14 mouse cellular contexts compared by ENCODE assay signal in genomic region chr5:131844519-131844800, GRCm38 (mm10).
DNase-seq lines count a peak whose midpoint lies in the region; ATAC-seq and TF ChIP-seq lines count a peak whose summit lies in the region.
"Had no signal": no experiment of that assay in that cellular context is flagged by ENCODE, and none has a peak within 500 bp of the region (broad histone marks: within the 10 kb centered on the region; RNA-seq: fewer than 3 reads in every experiment).

No protein-coding gene starts in this region.

- 87% methylated on average over 9 of the region's 9 CpGs for WGBS in forebrain, embryonic 10.5 days
- WGBS in forebrain, embryonic 14.5 days, result 26% methylated on average over 9 of the region's 9 CpGs
- WGBS in hindbrain, embryonic 15.5 days, result 32% methylated on average over 9 of the region's 9 CpGs

- no peaks in the 10 kb centered on the region for H3K9me3 ChIP-seq in forebrain, embryonic 10.5 days
- H3K9me3 ChIP-seq in forebrain, embryonic 14.5 days (replicated peaks; ENCODE audit: control insufficient read depth, low read length), result no peaks in the 10 kb centered on the region
- no peaks in the 10 kb centered on the region for H3K9me3 ChIP-seq in hindbrain, embryonic 15.5 days
- H3K9me3 ChIP-seq: heart, embryonic 12.5 days had no signal

- no peak overlapping the region for H3K4me3 ChIP-seq in forebrain, embryonic 10.5 days
- H3K4me3 ChIP-seq in forebrain, embryonic 14.5 days (ENCODE audit: low read depth, low read length), result no peak overlapping the region
- no peak overlapping the region for H3K4me3 ChIP-seq in hindbrain, embryonic 15.5 days
- H3K4me3 ChIP-seq: heart, embryonic 12.5 days had no signal

- no peaks in the 10 kb centered on the region for H3K36me3 ChIP-seq in forebrain, embryonic 10.5 days (replicated peaks)
- no peaks in the 10 kb centered on the region for H3K36me3 ChIP-seq in forebrain, embryonic 14.5 days (ENCODE audit: control insufficient read depth, insufficient read depth, low read length)
- no peaks in the 10 kb centered on the region for H3K36me3 ChIP-seq in hindbrain, embryonic 15.5 days
- H3K36me3 ChIP-seq: heart, embryonic 12.5 days had no signal

- H3K4me1 ChIP-seq in forebrain, embryonic 10.5 days, result peaks cover 27% of the 10 kb centered on the region
- H3K4me1 ChIP-seq in forebrain, embryonic 14.5 days (ENCODE audit: control insufficient read depth, insufficient read depth, low read length), result peaks cover 15% of the 10 kb centered on the region
- peaks cover 24% of the 10 kb centered on the region for H3K4me1 ChIP-seq in hindbrain, embryonic 15.5 days (replicated peaks)
- H3K4me1 ChIP-seq: heart, embryonic 12.5 days had no signal

- TF ChIP-seq POLR2A in brain, embryonic 14.5 days (IDR thresholded peaks at IDR 0.05; ENCODE audit: borderline replicate concordance, extremely low read depth, insufficient read depth, insufficient read length, poor library complexity, severe bottlenecking), result no peak

- DNase-seq in forebrain, embryonic 10.5 days (ENCODE audit: extremely low spot score, low spot score), result no peak
- no peak for DNase-seq in forebrain, embryonic 14.5 days (ENCODE audit: low spot score)
- peak; percentile 78 for DNase-seq in brain, embryonic 14.5 days (ENCODE audit: low read depth)
- DNase-seq in kidney, postnatal 25 days, result peak; percentile 23 to 40
- DNase-seq in ovary, postnatal 14 days (ENCODE audit: low spot score), result no peak
- no peak for DNase-seq in yolk sac, embryonic 10.5 days (ENCODE audit: low spot score)
- no peak for DNase-seq in lung, postnatal 25 days (ENCODE audit: low spot score)
- DNase-seq: cerebellum, adult 8-10 months; liver, postnatal 0 days; lung, postnatal 4 days; thymus, postnatal 4 days had no signal

- H3K4me2 ChIP-seq in forebrain, embryonic 14.5 days (ENCODE audit: low read length), result no peak overlapping the region
- no peak overlapping the region for H3K4me2 ChIP-seq in hindbrain, embryonic 15.5 days
- H3K4me2 ChIP-seq: heart, embryonic 12.5 days had no signal

- H3K9ac ChIP-seq in forebrain, embryonic 14.5 days (ENCODE audit: low read length), result no peak overlapping the region
- no peak overlapping the region for H3K9ac ChIP-seq in hindbrain, embryonic 15.5 days
- H3K9ac ChIP-seq: heart, embryonic 12.5 days; liver, postnatal 0 days had no signal

- no peak for ATAC-seq in forebrain, embryonic 14.5 days
- ATAC-seq in hindbrain, embryonic 15.5 days (ENCODE audit: low FRiP score, low read depth), result 0 out of 2 replicates have a peak, but pooled peaks have one; percentile 11
- ATAC-seq: liver, postnatal 0 days; Patski had no signal

- H3K27me3 ChIP-seq in forebrain, embryonic 10.5 days (ENCODE audit: poor library complexity, severe bottlenecking), result peaks cover 77% of the 10 kb centered on the region
- H3K27me3 ChIP-seq in forebrain, embryonic 14.5 days (replicated peaks; ENCODE audit: control insufficient read depth, insufficient read depth, low read length), result 0 out of 2 replicates have a peak, but pooled peaks cover 3% of the 10 kb centered on the region
- no peaks in the 10 kb centered on the region for H3K27me3 ChIP-seq in hindbrain, embryonic 15.5 days
- H3K27me3 ChIP-seq: heart, embryonic 12.5 days; Patski had no signal

- 0 out of 2 replicates have a peak overlapping the region, but pooled peaks have one; percentile 20 for H3K27ac ChIP-seq in forebrain, embryonic 10.5 days
- H3K27ac ChIP-seq in forebrain, embryonic 14.5 days (ENCODE audit: low read depth, low read length), result no peak overlapping the region
- peak overlapping the region; percentile 26; the same call in 1 of the 2 replicates for H3K27ac ChIP-seq in hindbrain, embryonic 15.5 days (replicated peaks)

- no peak for TF ChIP-seq CTCF in brain, embryonic 14.5 days (IDR thresholded peaks at IDR 0.05; ENCODE audit: borderline replicate concordance, extremely low read depth, insufficient read depth, insufficient read length)

Comparison
In these comparisons a context has a peak if more than half of its experiments do, and no peak if none do; other contexts are left out.
1. DNase-seq: peak in brain, embryonic 14.5 days (single experiment) and kidney, postnatal 25 days (2 of 2); none in forebrain, embryonic 10.5 days (single experiment), forebrain, embryonic 14.5 days (single experiment), ovary, postnatal 14 days (single experiment), yolk sac, embryonic 10.5 days (single experiment) and lung, postnatal 25 days (single experiment).